Mouse (Mus musculus): Measurements from ENCODE around the gene Gltpd2. TPM values are rescaled to one million over a fixed set of nuclear protein-coding genes. Genes with fewer than 3 reads are reported as not detected.

The Gltpd2 gene
- total and polyA plus RNA-seq, 3 experiments: 0.06 TPM; not detected in 2

DNA sequence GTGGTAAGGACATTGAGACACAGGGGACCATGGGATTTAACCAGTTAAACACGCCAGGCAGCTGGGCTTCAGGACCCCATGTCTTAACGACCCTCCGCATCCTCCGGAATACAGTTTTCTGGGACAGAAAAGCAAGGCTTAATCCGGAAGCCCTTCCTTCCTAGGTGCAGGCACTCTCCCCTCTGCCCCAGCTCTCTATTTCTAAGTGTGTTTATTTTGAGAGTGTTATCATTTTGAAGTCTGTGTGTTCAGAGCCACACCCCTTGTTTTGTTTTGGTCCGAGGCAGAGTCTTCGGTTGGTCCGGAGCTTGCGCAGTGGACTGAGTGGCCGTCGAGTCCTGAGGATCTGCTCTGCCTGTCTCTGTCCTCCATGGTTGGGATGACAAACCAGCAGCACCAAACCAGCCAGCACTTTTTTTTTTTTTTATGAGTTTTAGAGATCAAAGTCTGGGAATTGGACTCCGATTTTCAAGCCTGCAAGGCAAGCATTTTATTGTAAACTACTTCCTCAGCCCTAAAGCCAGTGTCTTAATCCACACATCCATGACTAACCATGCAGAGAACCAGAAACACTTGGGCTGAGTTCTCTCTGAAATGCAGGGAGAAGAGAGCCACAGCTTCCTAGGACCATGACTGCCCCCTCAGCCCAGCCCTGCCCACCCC is 44.0 kb upstream of the Gltpd2 start:
- Histone ChIP-seq H3K9me3 (replicated peaks; ENCODE audit: insufficient read depth, low read length) (no peaks in the 10 kb centered on the region), H3K4me3 (ENCODE audit: control insufficient read depth in 1 of 2, insufficient read depth in 1 of 2, low read depth in 2 of 2, low read length in 2 of 2) (no peak overlapping the region), H3K36me3 (ENCODE audit: control insufficient read depth in 1 of 2, insufficient read depth in 2 of 2, low read length in 2 of 2) (peaks cover 0 to 9% of the 10 kb centered on the region in 2 experiments; a peak in 2 of 4 replicates), H3K27ac (ENCODE audit: control insufficient read depth, low read depth, low read length) (no peak overlapping the region), H3K27me3 (ENCODE audit: control insufficient read depth in 1 of 2, insufficient read depth in 2 of 2, low read length in 2 of 2) (peaks cover 6 to 9% of the 10 kb centered on the region in 2 experiments), H3K79me2 (ENCODE audit: control insufficient read depth, insufficient read depth, low read length, poor library complexity) (no peaks in the 10 kb centered on the region), H3K9ac (ENCODE audit: control insufficient read depth, low read depth, low read length, poor library complexity, severe bottlenecking) (no peak overlapping the region), H3K4me1 (ENCODE audit: control insufficient read depth in 1 of 2, insufficient read depth in 2 of 2, low read length in 2 of 2) (peaks cover 0 to 20% of the 10 kb centered on the region in 2 experiments; a peak in 3 of 4 replicates)
- DNase-seq (ENCODE audit: low read depth, low spot score): no peak
- no peak for TF ChIP-seq MAFK (IDR thresholded peaks at IDR 0.05; ENCODE audit: borderline replicate concordance, low read depth, low read length)
- no peak for TF ChIP-seq MYC (IDR thresholded peaks at IDR 0.05; ENCODE audit: low read depth, low read length)
- no peak for TF ChIP-seq NELFE (IDR thresholded peaks at IDR 0.05; ENCODE audit: low read depth, low read length)
- TF ChIP-seq MXI1 (IDR thresholded peaks at IDR 0.05; ENCODE audit: low read depth, low read length): no peak
- no peak for TF ChIP-seq POLR2AphosphoS5 (IDR thresholded peaks at IDR 0.05; ENCODE audit: borderline replicate concordance, low read depth, low read length)
- TF ChIP-seq TAL1 (IDR thresholded peaks at IDR 0.05; ENCODE audit: low read length): no peak
- no peak for TF ChIP-seq MAX (IDR thresholded peaks at IDR 0.05; ENCODE audit: low read length)
- no peak for TF ChIP-seq KAT2A (conservative IDR thresholded peaks at IDR 0.05; ENCODE audit: low read depth, low read length)
- no peak for TF ChIP-seq CTCF (IDR thresholded peaks at IDR 0.05 in 2 of 3, conservative IDR thresholded peaks at IDR 0.05 in 1 of 3; ENCODE audit: control insufficient read depth in 1 of 3, insufficient read depth in 1 of 3, low read depth in 2 of 3, low read length in 3 of 3, poor library complexity in 1 of 3, severe bottlenecking in 1 of 3)
- TF ChIP-seq RCOR1 (IDR thresholded peaks at IDR 0.05; ENCODE audit: low read depth, low read length): no peak
- no peak for TF ChIP-seq USF2 (IDR thresholded peaks at IDR 0.05; ENCODE audit: borderline replicate concordance in 1 of 2, insufficient read depth in 1 of 2, low read depth in 1 of 2, low read length in 2 of 2)
- TF ChIP-seq UBTF (IDR thresholded peaks at IDR 0.05; ENCODE audit: borderline replicate concordance, insufficient read depth, low read depth, low read length): no peak
- TF ChIP-seq E2F4 (IDR thresholded peaks at IDR 0.05; ENCODE audit: borderline replicate concordance, low read depth, low read length): no peak
- TF ChIP-seq ZC3H11A (IDR thresholded peaks at IDR 0.05; ENCODE audit: low read depth, low read length): no peak
- no peak for TF ChIP-seq BHLHE40 (IDR thresholded peaks at IDR 0.05; ENCODE audit: borderline replicate concordance, low read depth, low read length)

DNA sequence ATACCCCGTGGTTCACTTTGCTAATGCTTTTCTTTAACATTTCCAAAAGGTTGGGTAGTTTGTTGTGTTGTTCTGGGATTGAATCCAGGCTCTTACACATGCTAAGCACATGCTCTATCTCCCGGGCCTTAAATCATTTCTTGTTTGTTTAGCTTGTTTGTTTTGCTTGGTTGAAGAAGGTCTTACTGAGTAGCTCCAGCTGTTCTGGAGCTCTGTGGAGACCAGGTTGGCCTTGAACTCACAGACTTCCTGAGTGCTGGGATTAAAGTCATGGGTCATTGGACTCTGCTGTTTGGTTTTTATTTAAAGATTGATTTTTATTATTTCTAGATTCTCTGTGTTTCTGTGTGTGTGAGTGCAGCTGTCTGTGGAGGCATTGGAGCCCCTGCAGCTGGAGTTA is 33.5 kb upstream of the Gltpd2 start:
- Histone ChIP-seq H3K9ac (ENCODE audit: control insufficient read depth, low read depth, low read length, poor library complexity, severe bottlenecking) (no peak overlapping the region), H3K4me1 (ENCODE audit: control insufficient read depth in 1 of 2, insufficient read depth in 2 of 2, low read length in 2 of 2) (no peaks in the 10 kb centered on the region), H3K27me3 (ENCODE audit: control insufficient read depth in 1 of 2, insufficient read depth in 2 of 2, low read length in 2 of 2) (peaks cover 27 to 57% of the 10 kb centered on the region in 2 experiments), H3K36me3 (ENCODE audit: control insufficient read depth in 1 of 2, insufficient read depth in 2 of 2, low read length in 2 of 2) (no peaks in the 10 kb centered on the region), H3K9me3 (replicated peaks; ENCODE audit: insufficient read depth, low read length) (no peaks in the 10 kb centered on the region), H3K4me3 (ENCODE audit: control insufficient read depth in 1 of 2, insufficient read depth in 1 of 2, low read depth in 2 of 2, low read length in 2 of 2) (no peak overlapping the region), H3K79me2 (ENCODE audit: control insufficient read depth, insufficient read depth, low read length, poor library complexity) (no peaks in the 10 kb centered on the region), H3K27ac (ENCODE audit: control insufficient read depth, low read depth, low read length) (no peak overlapping the region)
- TF ChIP-seq POLR2A (IDR thresholded peaks at IDR 0.05; ENCODE audit: control insufficient read depth in 1 of 2, insufficient read depth in 1 of 2, low read depth in 1 of 2, low read length in 2 of 2, poor library complexity in 1 of 2) (no peak), MEF2A (IDR thresholded peaks at IDR 0.05; ENCODE audit: extremely low read depth, insufficient replicate concordance, low read depth, low read length, poor library complexity, severe bottlenecking) (no peak), RAD21 (IDR thresholded peaks at IDR 0.05; ENCODE audit: low read depth, low read length) (no peak), UBTF (IDR thresholded peaks at IDR 0.05; ENCODE audit: borderline replicate concordance, insufficient read depth, low read depth, low read length) (no peak)
- DNase-seq (ENCODE audit: low read depth, low spot score): no peak

Data from MEL (cell line).